Mouse (Mus musculus): ENCODE results near the gene Tprn.

GRCm38 (mm10) chr2:25287927-25288649 lies 25.7 kb downstream of the Tprn start, which contains the start of gene Tmem210:
- TF ChIP-seq USF1 (IDR thresholded peaks at IDR 0.05; ENCODE audit: low read depth) (no peak), CTCF (IDR thresholded peaks at IDR 0.05; ENCODE audit: control insufficient read depth, insufficient read depth, insufficient read length) (no peak), FOSL1 (IDR thresholded peaks at IDR 0.05; ENCODE audit: insufficient read depth, low read length, poor library complexity, severe bottlenecking) (no peak), MYOG (IDR thresholded peaks at IDR 0.05; ENCODE audit: control insufficient read depth, extremely low read depth, insufficient read length) (no peak)

All from C2C12 (cell line).